Mouse (Mus musculus): Measurements from ENCODE around the gene Dbi. TPM values are rescaled to one million over a fixed set of nuclear protein-coding genes. Genes with fewer than 3 reads are reported as not detected.
A peak's percentile ranks its signal among the peaks of the same experiment; 100 is the strongest.

Dbi gene
- polyA plus RNA-seq, 1 experiment, result 698 TPM

DNA sequence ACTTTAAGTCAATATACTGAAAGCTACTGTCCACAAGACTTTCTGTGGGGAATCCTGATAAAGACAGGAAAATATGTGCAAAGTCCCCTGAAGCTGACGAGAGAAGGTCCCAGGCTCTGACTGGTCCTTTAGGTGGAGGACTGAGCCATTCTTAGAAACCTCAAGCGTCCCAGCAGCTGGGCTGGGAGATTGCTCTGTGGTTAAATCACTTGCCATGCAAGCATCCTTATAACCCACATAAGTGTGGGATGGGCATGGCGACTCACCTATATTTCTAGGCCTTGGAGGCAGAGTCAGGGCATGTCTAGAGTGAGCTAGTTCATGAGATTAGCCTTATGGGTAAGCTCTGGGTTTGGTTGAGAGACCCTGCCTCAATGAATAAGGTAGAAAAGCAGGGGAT, 54.3 kb downstream of the Dbi start:
- Histone ChIP-seq H3ac (ENCODE audit: control insufficient read depth, insufficient read length) (no peak overlapping the region), H3K36me3 (ENCODE audit: control insufficient read depth, insufficient read depth) (no peaks in the 10 kb centered on the region), H3K27me3 (ENCODE audit: control insufficient read depth, insufficient read depth, insufficient read length) (no peaks in the 10 kb centered on the region), H3K4me2 (ENCODE audit: low read depth) (no peak overlapping the region), H3K79me2 (ENCODE audit: control insufficient read depth, insufficient read depth) (peaks cover 5% of the 10 kb centered on the region), H3K4me3 (no peak overlapping the region)
- TF ChIP-seq MYOG (IDR thresholded peaks at IDR 0.05; ENCODE audit: control insufficient read depth in 1 of 3, insufficient read depth in 1 of 3, insufficient read length in 2 of 3, low read depth in 2 of 3), result peak in 2 of 3 experiments; percentile 73 to 81
- TF ChIP-seq CEBPB (IDR thresholded peaks at IDR 0.05; ENCODE audit: insufficient read depth, poor library complexity, severe bottlenecking), result no peak
- TF ChIP-seq MAX (IDR thresholded peaks at IDR 0.05; ENCODE audit: low read depth), result no peak
- TF ChIP-seq POLR2A (IDR thresholded peaks at IDR 0.05; ENCODE audit: insufficient read length, low read depth), result no peak
- TF ChIP-seq MYOD1 (IDR thresholded peaks at IDR 0.05; ENCODE audit: control insufficient read depth in 1 of 3, insufficient read length in 2 of 3, low read depth in 2 of 3), result peak in 1 of 3 experiments; percentile 14
- TF ChIP-seq USF1 (IDR thresholded peaks at IDR 0.05; ENCODE audit: low read depth), result no peak
- no peak for TF ChIP-seq TCF3 (IDR thresholded peaks at IDR 0.05; ENCODE audit: insufficient read length, low read depth)
- no peak for TF ChIP-seq E2F4 (IDR thresholded peaks at IDR 0.05; ENCODE audit: insufficient read depth)
- peak; percentile 35 for TF ChIP-seq TCF12 (IDR thresholded peaks at IDR 0.05; ENCODE audit: insufficient read depth, poor library complexity, severe bottlenecking)
- TF ChIP-seq REST (IDR thresholded peaks at IDR 0.05; ENCODE audit: insufficient read depth, insufficient read length), result no peak
- no peak for TF ChIP-seq SRF (IDR thresholded peaks at IDR 0.05; ENCODE audit: control insufficient read depth, insufficient read length, low read depth)
- no peak for TF ChIP-seq POLR2AphosphoS2 (IDR thresholded peaks at IDR 0.05; ENCODE audit: insufficient read length, low read depth)

DNA sequence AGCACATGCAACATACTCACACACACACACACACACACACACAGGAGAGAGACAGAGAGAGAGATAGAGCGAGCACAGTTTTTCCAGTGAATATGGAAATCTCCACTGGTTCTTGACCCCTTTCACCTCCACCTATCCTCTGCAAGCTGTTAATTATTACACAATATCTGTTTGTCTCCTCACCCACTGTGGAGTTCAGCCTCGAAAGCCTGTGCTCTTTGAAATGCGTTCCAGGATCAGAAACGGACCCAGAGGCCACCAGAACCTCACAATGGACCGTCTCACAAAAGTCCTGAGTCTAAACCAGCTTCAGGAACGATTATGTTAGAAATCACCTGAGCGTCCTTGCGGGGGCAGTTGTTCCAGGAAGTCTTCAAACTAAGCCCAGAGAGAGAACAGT, 54.7 kb downstream of the Dbi start:
- Histone ChIP-seq H3ac (ENCODE audit: control insufficient read depth, insufficient read length) (no peak overlapping the region), H3K27me3 (ENCODE audit: control insufficient read depth, insufficient read depth, insufficient read length) (no peaks in the 10 kb centered on the region), H3K4me3 (no peak overlapping the region), H3K79me2 (ENCODE audit: control insufficient read depth, insufficient read depth) (peaks cover under 1% of the 10 kb centered on the region), H3K36me3 (ENCODE audit: control insufficient read depth, insufficient read depth) (no peaks in the 10 kb centered on the region), H3K4me2 (ENCODE audit: low read depth) (no peak overlapping the region)
- TF ChIP-seq MYOG (IDR thresholded peaks at IDR 0.05; ENCODE audit: control insufficient read depth in 1 of 3, insufficient read depth in 1 of 3, insufficient read length in 2 of 3, low read depth in 2 of 3) (no peak), MYOD1 (IDR thresholded peaks at IDR 0.05; ENCODE audit: control insufficient read depth in 1 of 3, insufficient read length in 2 of 3, low read depth in 2 of 3) (no peak), REST (IDR thresholded peaks at IDR 0.05; ENCODE audit: insufficient read depth, insufficient read length) (no peak), MAX (IDR thresholded peaks at IDR 0.05; ENCODE audit: low read depth) (no peak), TCF12 (IDR thresholded peaks at IDR 0.05; ENCODE audit: insufficient read depth, poor library complexity, severe bottlenecking) (no peak), E2F4 (IDR thresholded peaks at IDR 0.05; ENCODE audit: insufficient read depth) (no peak), TCF3 (IDR thresholded peaks at IDR 0.05; ENCODE audit: insufficient read length, low read depth) (no peak), POLR2AphosphoS2 (IDR thresholded peaks at IDR 0.05; ENCODE audit: insufficient read length, low read depth) (no peak), CEBPB (IDR thresholded peaks at IDR 0.05; ENCODE audit: insufficient read depth, poor library complexity, severe bottlenecking) (no peak), SRF (IDR thresholded peaks at IDR 0.05; ENCODE audit: control insufficient read depth, insufficient read length, low read depth) (no peak), USF1 (IDR thresholded peaks at IDR 0.05; ENCODE audit: low read depth) (no peak)

DNA sequence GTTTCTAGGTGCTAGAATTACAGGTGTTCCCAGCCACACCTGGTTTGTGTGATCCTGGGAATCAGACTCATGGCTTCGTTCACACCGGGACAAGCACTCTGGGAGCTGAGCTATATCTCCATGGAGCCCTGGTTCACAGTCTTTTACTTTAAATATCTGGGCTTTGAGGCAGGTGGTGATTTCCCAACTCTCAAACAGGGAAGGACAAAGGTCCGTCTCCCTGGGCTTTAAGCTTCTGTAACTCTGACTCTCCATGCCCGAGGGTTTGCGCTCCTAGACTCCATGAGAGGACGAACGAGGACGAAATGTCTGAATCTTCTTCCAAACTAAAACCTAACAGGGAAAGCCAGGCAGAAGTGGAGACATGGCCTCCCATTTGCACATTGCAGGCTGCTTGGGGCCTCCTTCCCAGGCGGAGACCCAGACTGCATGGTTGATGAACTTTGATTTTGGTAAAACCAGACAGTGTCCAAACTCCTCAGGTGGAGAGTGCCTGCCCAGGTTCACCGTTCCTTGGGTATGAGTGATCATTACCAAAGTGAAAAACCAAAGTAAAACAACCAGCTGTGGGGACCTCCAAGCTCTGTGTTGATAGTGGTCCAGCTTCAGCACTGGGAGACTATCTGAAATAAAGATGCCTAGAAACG, 56.7 kb downstream of the Dbi start:
- Histone ChIP-seq H3K4me3 (no peak overlapping the region), H3K79me2 (ENCODE audit: control insufficient read depth, insufficient read depth) (no peaks in the 10 kb centered on the region), H3ac (ENCODE audit: control insufficient read depth, insufficient read length) (no peak overlapping the region), H3K27me3 (ENCODE audit: control insufficient read depth, insufficient read depth, insufficient read length) (no peaks in the 10 kb centered on the region), H3K4me2 (ENCODE audit: low read depth) (no peak overlapping the region), H3K36me3 (ENCODE audit: control insufficient read depth, insufficient read depth) (no peaks in the 10 kb centered on the region)
- TF ChIP-seq MYOG (IDR thresholded peaks at IDR 0.05; ENCODE audit: control insufficient read depth in 1 of 3, insufficient read depth in 1 of 3, insufficient read length in 2 of 3, low read depth in 2 of 3) (no peak), USF1 (IDR thresholded peaks at IDR 0.05; ENCODE audit: low read depth) (no peak), MAX (IDR thresholded peaks at IDR 0.05; ENCODE audit: low read depth) (no peak), TCF12 (IDR thresholded peaks at IDR 0.05; ENCODE audit: insufficient read depth, poor library complexity, severe bottlenecking) (no peak), POLR2AphosphoS2 (IDR thresholded peaks at IDR 0.05; ENCODE audit: insufficient read length, low read depth) (no peak), REST (IDR thresholded peaks at IDR 0.05; ENCODE audit: insufficient read depth, insufficient read length) (no peak), MYOD1 (IDR thresholded peaks at IDR 0.05; ENCODE audit: control insufficient read depth in 1 of 3, insufficient read length in 2 of 3, low read depth in 2 of 3) (no peak), E2F4 (IDR thresholded peaks at IDR 0.05; ENCODE audit: insufficient read depth) (no peak), SRF (IDR thresholded peaks at IDR 0.05; ENCODE audit: control insufficient read depth, insufficient read length, low read depth) (no peak), POLR2A (IDR thresholded peaks at IDR 0.05; ENCODE audit: insufficient read length, low read depth) (no peak), TCF3 (IDR thresholded peaks at IDR 0.05; ENCODE audit: insufficient read length, low read depth) (no peak), CEBPB (IDR thresholded peaks at IDR 0.05; ENCODE audit: insufficient read depth, poor library complexity, severe bottlenecking) (no peak)

Other genes with a start within 250 kb of the Dbi start
- 8.4 TPM for gene Tmem177, start 207.9 kb downstream of the Dbi start, polyA plus RNA-seq (2012; fragmentation: generic; extraction: Trizol)
- gene Cfap221, start 123.8 kb downstream of the Dbi start, polyA plus RNA-seq (2012; fragmentation: generic; extraction: Trizol), result not detected
- gene Sctr, start 114.2 kb downstream of the Dbi start, polyA plus RNA-seq (2012; fragmentation: generic; extraction: Trizol), result 1.9 TPM
- gene Tmem37, start 47.0 kb downstream of the Dbi start, polyA plus RNA-seq (2012; fragmentation: generic; extraction: Trizol), result 80.4 TPM
- gene 3110009E18Rik, start 109 bp upstream of the Dbi start, polyA plus RNA-seq (2012; fragmentation: generic; extraction: Trizol), result 18.2 TPM
- 33.7 TPM for gene Steap3, start 151.6 kb upstream of the Dbi start, polyA plus RNA-seq (2012; fragmentation: generic; extraction: Trizol)
- not detected for gene C1ql2, start 219.5 kb upstream of the Dbi start, polyA plus RNA-seq (2012; fragmentation: generic; extraction: Trizol)

Data from myocyte (in vitro differentiated cells).